8 mouse cellular contexts compared by ENCODE assay signal in genomic region chr11:110251534-110251933, GRCm38 (mm10). TPM values are rescaled to one million over a fixed set of nuclear protein-coding genes. Genes with fewer than 3 reads are reported as not detected.
DNase-seq lines count a peak whose midpoint lies in the region; ATAC-seq lines count a peak whose summit lies in the region.

Gene Abca6, minus strand, starts transcription at chr11:110251776.

- no peaks in the 10 kb centered on the region for H3K9me3 ChIP-seq in forebrain, embryonic 12.5 days
- H3K9me3 ChIP-seq in hindbrain, embryonic 10.5 days: no peaks in the 10 kb centered on the region
- no peaks in the 10 kb centered on the region for H3K9me3 ChIP-seq in liver, embryonic 15.5 days (replicated peaks)
- H3K9me3 ChIP-seq in neural tube, embryonic 15.5 days (replicated peaks): no peaks in the 10 kb centered on the region

- H3K4me1 ChIP-seq in forebrain, embryonic 12.5 days: no peaks in the 10 kb centered on the region
- H3K4me1 ChIP-seq in hindbrain, embryonic 10.5 days (replicated peaks): peaks cover 4% of the 10 kb centered on the region
- H3K4me1 ChIP-seq in liver, embryonic 15.5 days (replicated peaks): no peaks in the 10 kb centered on the region
- H3K4me1 ChIP-seq in neural tube, embryonic 15.5 days: no peaks in the 10 kb centered on the region

- H3K4me3 ChIP-seq in forebrain, embryonic 12.5 days (replicated peaks): no peak within 1 kb of the TSS; the same call in 1 of the 2 replicates
- H3K4me3 ChIP-seq in hindbrain, embryonic 10.5 days: peak within 1 kb of the TSS; percentile 35
- H3K4me3 ChIP-seq in liver, embryonic 15.5 days (replicated peaks): peak within 1 kb of the TSS; percentile 26
- H3K4me3 ChIP-seq in neural tube, embryonic 15.5 days (replicated peaks): peak within 1 kb of the TSS; percentile 22

- no peaks in the 10 kb centered on the region for H3K27me3 ChIP-seq in forebrain, embryonic 12.5 days
- no peaks in the 10 kb centered on the region for H3K27me3 ChIP-seq in hindbrain, embryonic 10.5 days (ENCODE audit: insufficient read depth, poor library complexity, severe bottlenecking)
- no peaks in the 10 kb centered on the region for H3K27me3 ChIP-seq in liver, embryonic 15.5 days
- H3K27me3 ChIP-seq in neural tube, embryonic 15.5 days (replicated peaks): no peaks in the 10 kb centered on the region

- H3K4me2 ChIP-seq in forebrain, embryonic 12.5 days: peak within 1 kb of the TSS; percentile 38; the same call in 1 of the 2 replicates
- H3K4me2 ChIP-seq in liver, embryonic 15.5 days: no peak within 1 kb of the TSS; the same call in 1 of the 2 replicates
- H3K4me2 ChIP-seq in neural tube, embryonic 15.5 days: peak within 1 kb of the TSS; percentile 50

- no peak within 1 kb of the TSS for H3K27ac ChIP-seq in forebrain, embryonic 12.5 days
- no peak within 1 kb of the TSS; the same call in 1 of the 2 replicates for H3K27ac ChIP-seq in hindbrain, embryonic 10.5 days
- no peak within 1 kb of the TSS for H3K27ac ChIP-seq in liver, embryonic 15.5 days (replicated peaks)
- no peak within 1 kb of the TSS for H3K27ac ChIP-seq in neural tube, embryonic 15.5 days (replicated peaks)

- peak; percentile 29 for DNase-seq in ovary, adult 18-20 months (ENCODE audit: low spot score)
- DNase-seq in ovary, postnatal 10 days (ENCODE audit: low spot score): no peak
- DNase-seq in hindbrain, embryonic 10.5 days (ENCODE audit: low spot score): peak; percentile 23
- DNase-seq in right cerebral cortex, postnatal 10 days (ENCODE audit: low spot score in 2 of 2): no peak

- no peak for ATAC-seq in forebrain, embryonic 12.5 days (ENCODE audit: low FRiP score)
- ATAC-seq in liver, embryonic 15.5 days (ENCODE audit: insufficient read depth): no peak
- no peak for ATAC-seq in neural tube, embryonic 15.5 days (ENCODE audit: low FRiP score)
- ATAC-seq in megakaryocyte-erythroid progenitor cell, adult 5-6 weeks (replicated peaks; ENCODE audit: low FRiP score, low TSS enrichment, poor library complexity, severe bottlenecking): no peak

- no peaks in the 10 kb centered on the region for H3K36me3 ChIP-seq in forebrain, embryonic 12.5 days (replicated peaks)
- no peaks in the 10 kb centered on the region for H3K36me3 ChIP-seq in hindbrain, embryonic 10.5 days
- no peaks in the 10 kb centered on the region for H3K36me3 ChIP-seq in liver, embryonic 15.5 days (replicated peaks)
- H3K36me3 ChIP-seq in neural tube, embryonic 15.5 days: no peaks in the 10 kb centered on the region

- no peak within 1 kb of the TSS for H3K9ac ChIP-seq in forebrain, embryonic 12.5 days
- H3K9ac ChIP-seq in liver, embryonic 15.5 days: no peak within 1 kb of the TSS
- H3K9ac ChIP-seq in neural tube, embryonic 15.5 days (replicated peaks): no peak within 1 kb of the TSS

- WGBS in forebrain, embryonic 12.5 days: 23% methylated on average over 8 of the region's 8 CpGs
- 23% methylated on average over 8 of the region's 8 CpGs for WGBS in hindbrain, embryonic 10.5 days
- 12% methylated on average over 8 of the region's 8 CpGs for WGBS in liver, embryonic 15.5 days (ENCODE audit: insufficient replicate concordance)
- 28% methylated on average over 8 of the region's 8 CpGs for WGBS in neural tube, embryonic 15.5 days

RNA-seq across cellular contexts. Expression of gene Abca6, which starts in this region (rescaled TPM):
- 0.04 and 0.24 TPM in 2 replicates for polyA plus RNA-seq in forebrain, embryonic 12.5 days (2016; fragmentation: Nextera tagmentation; extraction: Ambion mirVana)
- polyA plus RNA-seq in hindbrain, embryonic 10.5 days (2016; fragmentation: Nextera tagmentation; extraction: Ambion mirVana): 0.24 and 0.50 TPM in 2 replicates
- polyA plus RNA-seq in liver, embryonic 15.5 days (2015; fragmentation: Nextera tagmentation; extraction: Ambion mirVana): 6.3 and 6.9 TPM in 2 replicates
- 0.22 and 0.47 TPM in 2 replicates for polyA plus RNA-seq in neural tube, embryonic 15.5 days (2015; fragmentation: Nextera tagmentation; extraction: Ambion mirVana)
- total RNA-seq in megakaryocyte-erythroid progenitor cell, adult 5-6 weeks (2014; fragmentation: Nextera tagmentation): 0.85 TPM in 1 of 2 replicates, not detected in the other
- total RNA-seq in megakaryocyte-erythroid progenitor cell, adult 5-6 weeks (2017): 1.3 TPM in 1 of 2 replicates, not detected in the other

Comparison
In these comparisons a context has a peak if more than half of its experiments do, and no peak if none do; other contexts are left out.
1. Peak in DNase-seq and H3K4me3 ChIP-seq in hindbrain, embryonic 10.5 days; RNA of the gene not detected or under 1 TPM.